Mouse (Mus musculus) ovary, postnatal 36 days (tissue): ENCODE results near the gene Mindy4.

ENCODE experiments used
- DNase-seq: peaks from one replicate; pipeline ENCODE4 v3.0.0; 2022; ENCODE audit warnings: low spot score, mixed read lengths

Gene Mindy4

DNA sequence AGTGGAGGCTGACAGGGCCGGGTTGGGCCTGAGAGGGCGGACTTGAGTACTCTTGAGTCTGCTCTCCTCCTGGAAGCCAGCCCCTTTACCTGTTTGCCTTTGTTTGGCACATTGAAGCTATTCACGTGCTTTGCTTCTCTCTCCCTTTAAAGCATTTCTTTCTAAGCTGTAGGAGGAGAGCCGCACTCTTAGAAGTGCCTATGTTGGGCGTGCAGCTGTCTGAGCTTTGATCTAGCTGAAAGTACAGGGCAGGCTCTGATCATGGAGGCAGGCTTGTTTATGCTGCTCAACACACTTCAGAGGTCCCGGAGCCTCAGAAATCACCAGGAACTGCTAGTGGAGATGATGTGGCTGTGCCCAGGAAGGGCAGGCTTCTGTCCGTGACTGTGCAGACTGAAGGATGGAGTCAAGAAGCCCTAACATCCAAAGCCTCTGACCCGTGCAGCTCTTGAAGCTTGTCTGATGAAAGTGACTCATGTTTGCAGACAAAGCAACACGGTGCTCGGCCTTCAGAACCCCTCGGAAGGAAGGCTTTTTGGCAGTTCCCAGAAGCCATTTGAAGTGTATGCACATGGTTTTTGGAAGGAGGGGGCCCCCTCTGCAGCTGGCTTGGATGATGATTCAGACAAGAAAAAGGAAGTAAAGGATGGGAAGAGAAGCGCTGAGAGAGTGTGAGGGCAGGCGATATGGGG lies 53.5 kb downstream of the Mindy4 start:
- DNase-seq: no peak

DNA sequence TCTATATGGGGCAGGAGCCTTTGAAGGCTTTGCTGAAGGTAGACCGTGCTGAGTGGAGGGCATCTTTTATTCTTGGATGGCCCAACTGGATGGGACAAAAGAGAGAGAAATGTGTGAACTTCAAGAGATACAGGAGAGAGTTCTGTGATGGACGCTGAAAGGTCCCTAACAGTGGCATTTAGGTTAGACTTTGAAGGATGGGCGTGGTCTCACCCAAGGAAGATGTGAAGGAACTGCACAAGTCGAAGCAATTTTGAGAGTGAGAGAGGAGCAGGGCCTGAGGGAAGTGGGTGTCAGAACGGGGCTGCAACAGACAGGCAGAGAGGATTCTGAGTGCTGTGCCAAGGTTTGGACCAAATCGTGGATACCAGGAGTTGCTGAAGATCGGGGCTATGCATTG lies 54.1 kb downstream of the Mindy4 start:
- no peak for DNase-seq

DNA sequence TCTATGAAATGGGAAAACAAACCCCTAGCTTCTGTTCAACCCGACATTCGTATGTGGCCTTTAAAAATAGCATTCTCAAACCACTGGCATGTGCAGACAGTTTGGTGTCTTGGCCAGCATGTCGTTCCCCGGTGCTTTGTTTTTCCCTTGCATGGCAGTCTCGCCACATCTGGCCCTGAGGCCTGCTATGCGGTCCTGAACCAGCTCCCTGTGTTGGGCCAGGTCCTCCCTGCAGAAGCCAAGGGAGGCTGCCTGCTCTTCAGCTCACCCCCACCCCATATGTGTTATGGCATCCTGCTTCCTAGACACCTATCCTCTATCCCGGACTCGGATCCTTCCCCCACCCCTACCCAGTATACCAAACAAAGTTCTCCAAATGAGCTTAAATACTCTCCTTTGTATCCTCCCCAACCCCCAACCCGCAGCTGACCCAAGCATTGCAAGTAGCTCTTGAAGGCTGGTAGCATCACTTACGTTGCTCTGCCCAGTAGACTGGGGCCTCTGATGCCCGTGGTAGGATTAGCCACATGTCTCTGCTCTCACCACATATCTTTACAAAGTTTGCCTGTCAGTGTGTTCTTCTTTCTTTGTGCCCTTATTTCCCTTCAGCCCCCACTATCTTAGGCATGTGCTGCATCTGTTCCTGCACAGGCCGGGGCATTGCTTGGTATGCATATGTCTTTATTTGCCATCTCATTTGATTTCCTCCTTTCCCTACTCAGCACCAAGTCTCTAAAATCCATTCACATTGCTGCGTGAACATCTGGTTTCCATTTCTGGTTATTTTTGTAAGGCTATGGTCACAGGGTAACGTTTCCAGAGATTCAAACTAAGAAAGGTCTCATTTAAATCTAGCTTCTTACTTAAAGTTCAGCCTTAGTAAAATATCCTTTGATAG lies 55.5 kb downstream of the Mindy4 start:
- no peak for DNase-seq

DNA sequence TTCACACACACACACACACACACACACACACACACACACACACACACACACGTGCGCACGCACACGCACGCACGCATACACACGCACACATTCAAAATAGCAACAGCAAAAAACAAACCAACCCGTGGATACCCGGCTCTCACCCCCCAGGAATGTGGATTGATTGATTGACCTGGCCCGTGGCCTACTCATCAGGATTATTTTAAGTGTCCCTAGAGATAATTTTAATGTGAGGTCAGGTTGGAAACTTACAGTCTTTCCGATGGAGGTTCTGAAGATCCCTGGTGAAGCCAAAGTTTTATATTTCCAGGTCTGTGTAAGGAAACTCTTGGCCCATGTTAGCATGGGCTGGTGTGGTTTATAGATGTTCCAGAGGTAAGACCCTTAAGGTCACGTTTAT lies 59.0 kb downstream of the Mindy4 start:
- DNase-seq: no peak

DNA sequence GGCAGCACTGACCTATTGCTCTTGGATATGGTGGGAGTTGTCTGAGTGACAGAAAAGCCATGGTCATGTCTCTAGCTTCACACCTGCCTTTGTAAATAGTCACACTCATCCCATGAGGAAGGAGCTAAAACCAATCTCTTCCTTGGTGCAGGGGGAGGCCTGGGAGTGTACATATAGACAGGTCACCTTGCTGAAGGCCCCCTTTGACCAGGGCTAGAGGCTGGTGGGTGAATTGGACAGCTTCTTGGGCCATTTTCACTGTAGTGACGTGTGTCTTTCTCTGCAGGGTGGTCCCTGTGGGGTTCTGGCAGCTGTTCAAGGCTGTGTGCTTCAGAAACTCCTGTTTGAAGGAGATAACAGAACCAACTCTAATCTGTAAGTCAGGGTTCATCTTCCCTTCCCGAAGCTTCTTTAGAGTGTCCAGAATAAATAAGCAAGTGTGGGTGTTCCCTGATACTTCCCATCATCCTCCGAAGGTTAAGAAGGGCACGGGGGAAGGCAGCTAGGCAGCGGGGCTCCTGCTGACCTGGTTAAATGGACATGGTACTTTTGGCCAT lies 60.4 kb downstream of the Mindy4 start:
- DNase-seq: no peak

DNA sequence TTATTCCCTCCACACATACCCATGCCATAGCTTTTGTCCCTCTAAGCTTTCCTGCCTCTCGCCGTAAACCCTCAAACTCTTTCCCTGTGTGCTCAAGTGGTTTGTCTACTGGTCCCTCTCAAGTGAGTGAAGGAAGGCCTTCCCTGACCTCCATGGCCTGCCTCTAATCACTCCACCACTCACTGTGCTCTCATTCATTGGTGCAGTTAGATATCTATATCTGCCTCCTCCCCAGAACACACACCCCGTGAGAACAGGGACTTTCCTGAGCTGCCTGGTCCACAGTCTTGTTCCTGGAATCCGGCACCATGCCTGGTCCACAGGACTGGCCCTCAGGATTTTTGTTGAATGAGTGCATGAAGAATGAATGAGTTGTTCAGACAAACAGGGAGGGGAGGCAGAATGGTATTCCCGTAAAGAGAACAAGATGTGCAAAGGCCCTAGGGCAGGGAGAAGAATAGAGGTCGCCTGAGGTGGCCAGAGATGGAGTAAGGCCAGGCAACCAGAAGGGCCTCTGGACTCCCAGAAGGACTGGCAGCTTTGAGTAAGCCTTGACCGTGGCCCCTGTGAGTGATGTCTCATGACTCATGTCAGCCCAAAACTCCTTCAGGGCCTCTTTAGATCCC lies 61.7 kb downstream of the Mindy4 start:
- DNase-seq: no peak

DNA sequence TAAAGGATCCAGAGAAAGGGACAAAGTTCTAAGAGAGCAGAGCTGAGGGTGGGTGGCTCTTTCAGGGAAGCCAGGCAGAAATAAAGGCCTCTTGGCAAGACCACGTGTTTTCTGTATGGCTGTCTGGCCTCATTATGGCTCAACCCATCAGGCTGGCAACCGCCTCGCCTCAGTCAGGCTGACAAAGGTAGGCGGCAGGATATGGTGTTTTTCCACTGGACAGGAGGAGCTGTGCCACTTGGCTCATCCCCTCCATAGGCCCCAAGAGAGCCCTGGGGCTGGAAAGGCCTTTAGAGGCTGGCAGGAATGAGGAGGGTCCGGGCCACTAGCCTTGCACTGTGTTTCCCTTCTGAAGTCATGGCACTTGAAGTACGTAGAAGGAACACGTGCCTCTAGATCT lies 69.8 kb downstream of the Mindy4 start:
- DNase-seq: peak; percentile 16

DNA sequence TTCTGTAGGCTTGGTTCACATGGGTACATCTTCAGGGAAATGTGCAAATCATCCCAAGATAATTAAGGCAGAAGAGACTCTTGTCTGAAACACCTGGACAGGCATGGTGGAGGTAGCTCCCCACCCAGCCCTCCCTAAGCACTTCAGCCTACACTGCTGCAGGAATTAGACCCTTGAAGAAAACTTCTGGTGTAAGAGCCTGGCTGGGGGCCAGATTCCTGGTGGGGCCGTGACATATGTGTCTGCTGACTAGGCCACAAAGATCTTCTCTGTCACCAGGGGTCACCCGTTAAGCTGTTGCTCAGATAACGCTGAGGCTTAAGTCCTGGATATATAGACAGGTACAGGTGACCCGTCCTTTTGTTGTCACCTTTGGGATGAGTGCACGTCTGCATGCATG lies 70.3 kb downstream of the Mindy4 start:
- no peak for DNase-seq

DNA sequence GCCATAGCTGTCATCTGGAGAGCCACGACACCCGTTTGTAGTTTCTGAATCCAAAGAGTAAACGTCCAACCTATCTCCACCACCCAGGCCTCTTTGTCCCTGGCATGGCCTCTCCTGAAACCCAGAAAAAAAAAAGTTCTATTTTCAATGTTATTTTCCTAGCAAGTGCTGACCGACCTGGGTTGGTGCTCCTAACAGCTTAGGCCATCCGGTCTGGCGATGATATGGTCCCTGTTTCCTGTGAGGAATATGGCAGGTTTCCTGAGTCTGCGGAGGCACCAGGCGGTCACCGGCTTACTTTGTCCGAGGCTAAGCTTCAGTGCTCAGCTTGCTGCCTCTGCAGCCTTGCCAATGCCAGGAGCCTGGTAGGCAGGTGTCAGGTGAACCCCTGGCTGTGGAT lies 71.8 kb downstream of the Mindy4 start:
- DNase-seq: no peak

DNA sequence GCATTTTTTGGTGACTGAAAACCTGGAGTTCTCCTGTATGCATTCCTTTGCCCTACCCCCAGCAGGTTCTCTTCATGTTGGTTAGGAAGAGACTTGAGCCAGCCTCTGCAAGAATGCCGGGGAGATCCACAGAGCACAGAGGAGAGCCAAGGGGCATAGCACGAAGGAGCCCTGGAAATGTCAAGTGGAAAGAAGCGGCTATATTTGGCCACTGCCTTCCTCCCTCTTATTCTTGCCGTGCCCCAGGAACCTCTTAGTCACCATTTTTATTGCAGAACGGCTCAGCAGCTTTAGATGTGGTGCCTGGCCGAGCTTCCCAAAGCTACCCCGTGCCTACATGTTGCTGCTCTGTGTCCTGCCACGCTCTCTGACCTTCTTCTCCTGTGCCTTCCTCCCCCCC lies 72.6 kb downstream of the Mindy4 start:
- DNase-seq: no peak

DNA sequence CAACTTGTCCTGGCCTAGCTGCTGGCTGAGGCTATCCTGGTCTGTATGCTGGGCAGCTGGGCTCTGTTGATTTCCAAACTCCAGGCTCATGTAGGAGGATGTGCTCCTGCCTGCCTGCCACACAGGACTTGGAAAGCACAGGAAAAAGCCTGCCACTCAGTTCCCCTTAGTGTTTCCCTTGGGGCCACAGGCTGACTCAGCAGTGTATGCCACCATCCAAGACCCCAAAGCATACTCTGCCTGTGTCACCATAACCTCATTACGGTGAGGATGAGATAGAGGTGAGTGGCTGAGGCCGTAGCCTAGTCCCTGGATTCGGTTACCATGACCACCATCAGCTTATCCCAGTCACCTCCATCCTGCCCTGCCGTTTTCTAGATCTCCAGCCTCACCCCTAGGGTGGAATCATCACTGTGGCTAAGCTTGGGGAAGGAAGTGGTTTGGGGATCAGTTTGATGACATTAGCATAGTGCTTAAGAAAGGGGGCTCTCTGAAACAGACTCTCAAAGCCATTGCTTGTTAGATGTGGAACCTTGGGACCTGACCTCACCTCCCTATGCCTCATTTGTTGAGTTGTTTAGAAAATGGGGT lies 73.6 kb downstream of the Mindy4 start:
- DNase-seq: no peak

DNA sequence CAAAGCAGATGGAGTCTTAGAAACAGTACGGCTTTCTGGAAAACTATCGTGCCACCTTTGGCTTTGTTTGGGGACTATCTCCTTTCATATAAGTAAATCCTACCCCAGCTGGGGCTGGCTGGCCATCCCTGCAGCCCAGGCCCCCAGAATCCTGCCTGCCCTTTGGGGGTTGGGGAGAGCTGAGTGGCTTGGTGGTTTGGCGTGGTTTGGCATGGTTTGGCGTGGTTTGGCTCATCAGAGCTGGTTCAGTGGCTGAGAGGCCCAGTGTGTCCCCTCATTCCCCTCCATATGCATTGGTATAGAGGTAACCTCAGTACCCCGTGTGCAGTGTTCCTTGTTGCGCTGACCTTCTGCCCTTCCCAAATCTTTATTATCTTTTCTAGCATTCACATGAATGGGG lies 74.9 kb downstream of the Mindy4 start:
- no peak for DNase-seq

DNA sequence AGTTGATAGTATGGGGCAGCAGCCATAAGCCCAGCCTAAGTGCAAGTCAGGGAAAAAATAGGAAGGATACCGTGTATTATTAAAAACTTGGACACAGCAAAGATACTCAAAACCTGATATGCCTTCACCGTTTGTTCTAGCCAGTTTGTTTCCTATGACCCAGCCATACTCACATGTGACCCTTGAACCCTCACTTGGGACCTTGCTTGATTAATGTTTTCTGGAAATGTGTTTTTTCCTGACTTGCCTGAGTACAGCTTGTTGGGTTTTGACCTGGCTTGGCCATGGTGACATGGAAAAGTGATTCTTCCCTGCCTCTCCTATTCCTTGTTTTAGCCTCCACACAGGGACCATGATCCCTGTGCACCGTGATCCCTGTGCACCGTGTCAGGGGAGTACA lies 75.3 kb downstream of the Mindy4 start:
- DNase-seq: no peak

DNA sequence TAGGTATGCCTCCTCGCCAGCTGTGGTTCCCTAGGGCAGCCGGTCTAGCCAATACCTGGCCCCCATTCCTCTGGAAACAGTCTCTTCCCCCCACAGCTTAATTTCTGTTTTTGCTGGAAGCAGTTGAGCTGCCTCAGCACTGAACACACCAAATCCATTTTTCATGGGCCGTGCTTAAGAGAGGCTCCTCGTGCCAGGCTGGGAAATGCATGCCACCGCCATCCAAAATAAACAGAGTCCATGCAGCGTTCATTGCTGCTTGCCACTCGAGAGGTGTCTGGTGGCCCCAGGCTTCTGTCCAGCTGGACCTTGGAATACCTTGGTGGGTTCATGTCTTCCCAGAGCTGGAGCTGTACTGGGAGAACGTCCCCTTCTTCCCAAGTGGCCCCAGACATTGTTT lies 77.8 kb downstream of the Mindy4 start:
- DNase-seq: no peak

DNA sequence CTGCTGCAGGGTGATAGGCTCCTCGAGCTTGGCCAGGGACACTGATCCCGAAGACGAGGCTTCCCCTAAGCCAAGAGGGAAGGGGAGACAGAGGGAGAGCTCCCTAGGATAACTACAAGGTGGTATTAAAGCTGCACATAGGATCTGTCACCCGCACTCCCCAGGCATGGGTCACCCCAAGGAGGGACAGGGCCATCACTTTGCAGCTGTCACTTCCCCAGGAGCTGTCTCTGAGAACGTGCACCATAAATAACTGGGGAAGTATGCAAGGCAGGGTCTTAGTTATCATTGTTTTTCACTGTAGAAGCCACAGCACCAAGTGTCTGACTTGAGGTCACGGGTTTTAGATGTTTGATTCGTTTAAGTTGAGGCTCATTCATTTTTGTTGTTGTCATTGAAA lies 78.5 kb downstream of the Mindy4 start:
- no peak for DNase-seq

DNA sequence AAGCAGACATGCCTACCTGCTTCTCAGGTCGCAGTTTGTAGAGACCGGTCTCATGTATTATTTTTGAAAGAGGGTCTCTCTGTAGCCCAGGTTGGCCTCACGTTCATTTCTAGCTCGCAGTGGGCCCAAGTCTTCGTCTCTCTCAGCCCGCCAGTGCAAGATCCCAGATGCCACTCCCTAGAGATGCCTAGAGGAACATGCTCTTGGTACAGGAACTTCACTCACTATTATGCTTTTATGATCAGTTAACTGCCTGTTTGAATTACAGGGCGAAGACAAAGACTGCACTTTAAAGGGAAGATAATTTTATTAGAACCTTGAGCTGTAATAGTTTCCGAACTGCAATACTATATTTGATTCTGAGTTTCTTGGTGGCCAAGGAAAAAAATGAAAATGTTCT lies 79.2 kb downstream of the Mindy4 start:
- DNase-seq: no peak

DNA sequence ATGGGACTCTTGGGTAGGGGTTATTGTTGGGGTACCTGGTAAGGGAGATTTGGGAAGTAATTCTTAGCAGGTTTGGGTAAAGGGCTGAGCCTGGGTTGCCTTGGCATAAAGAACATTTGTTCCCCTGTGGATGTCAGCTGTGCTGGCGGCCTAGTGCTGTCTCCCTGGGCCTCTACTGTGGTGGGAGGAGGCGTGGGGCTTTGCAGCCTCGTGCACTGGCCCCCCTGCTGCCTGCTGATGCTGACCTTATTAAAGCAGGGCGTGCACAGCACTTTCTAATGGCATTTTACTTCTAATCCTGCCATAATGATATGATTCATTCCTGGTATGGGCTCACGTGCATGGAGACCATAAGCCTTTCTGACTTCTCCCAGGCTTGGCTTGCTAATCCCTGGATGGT lies 82.0 kb downstream of the Mindy4 start:
- DNase-seq: no peak

DNA sequence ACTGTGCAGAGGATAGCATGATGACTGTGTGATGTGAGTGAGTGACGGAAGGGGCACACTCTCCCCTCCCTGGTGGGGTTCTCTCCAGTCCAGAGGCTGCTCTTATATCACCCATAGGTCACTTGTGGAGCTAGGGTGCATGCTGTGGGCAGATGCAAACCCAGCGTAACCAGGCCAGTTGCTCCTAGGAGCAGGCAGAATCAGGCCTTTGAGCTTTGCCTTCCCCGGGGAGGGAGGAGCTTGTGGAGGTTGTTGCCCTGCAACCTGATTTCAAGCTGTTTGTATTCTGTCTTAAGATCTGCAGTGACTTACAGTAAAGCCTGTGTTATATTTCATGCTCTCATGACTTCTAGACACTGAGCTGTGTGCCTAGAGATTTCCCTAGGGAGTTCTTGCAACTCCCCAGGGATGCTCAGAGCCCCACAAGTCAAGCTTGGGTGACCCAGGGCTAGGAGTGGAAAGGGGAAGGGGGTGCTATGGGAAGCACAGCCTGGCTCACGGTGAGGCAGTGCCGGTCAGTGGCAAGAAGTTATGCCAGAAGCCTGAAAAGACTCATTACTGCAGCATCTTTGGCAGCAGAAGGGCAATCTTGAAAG lies 84.9 kb downstream of the Mindy4 start:
- DNase-seq: no peak

DNA sequence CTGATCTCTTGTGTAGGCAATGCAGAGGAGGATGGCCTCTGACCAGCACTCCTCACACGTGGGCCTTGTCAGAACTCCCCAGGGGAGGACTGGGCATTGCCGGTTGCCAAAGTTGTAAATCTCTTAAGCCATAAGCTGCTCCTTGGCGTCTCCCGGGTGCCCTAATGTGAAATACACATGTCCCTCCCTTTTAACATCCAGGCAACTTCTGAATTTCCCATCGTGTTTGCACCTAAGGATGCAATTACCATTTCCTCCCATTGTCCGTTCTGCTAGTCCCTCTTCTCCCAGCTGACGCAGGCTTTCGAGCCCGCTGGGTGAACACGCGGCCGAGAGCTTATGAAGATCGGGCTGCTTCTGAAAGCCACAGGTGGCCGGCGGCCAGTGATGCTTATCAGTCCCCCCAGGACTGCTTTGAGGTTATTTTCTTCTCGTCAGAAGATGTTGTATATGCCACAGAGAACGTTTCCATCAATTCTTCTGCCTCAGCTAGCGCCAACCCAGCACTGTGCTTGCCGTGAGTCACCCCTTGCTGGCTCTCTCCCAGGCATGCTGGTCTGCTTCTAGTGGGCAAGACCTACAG lies 91.5 kb downstream of the Mindy4 start:
- peak; percentile 33 for DNase-seq

DNA sequence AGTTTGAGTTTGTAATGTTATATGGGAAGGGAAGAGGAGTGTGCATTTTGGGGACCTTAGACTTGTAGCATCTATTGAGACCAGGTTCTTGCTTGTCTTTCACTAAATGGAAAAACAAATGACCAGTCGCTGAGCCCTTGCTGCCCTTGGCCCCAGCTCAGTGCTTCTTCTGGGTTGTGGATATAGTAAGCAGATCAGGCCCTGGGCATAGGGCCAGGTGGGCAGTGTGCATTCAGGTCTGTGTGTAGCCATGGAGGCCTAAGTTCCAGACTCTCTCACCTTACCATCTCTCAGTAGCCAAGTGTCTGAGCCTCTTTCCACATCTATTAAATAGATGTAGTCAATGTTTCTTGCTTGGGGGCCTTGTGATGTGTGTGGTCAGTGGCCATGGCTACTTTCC lies 92.1 kb downstream of the Mindy4 start:
- DNase-seq: no peak

DNA sequence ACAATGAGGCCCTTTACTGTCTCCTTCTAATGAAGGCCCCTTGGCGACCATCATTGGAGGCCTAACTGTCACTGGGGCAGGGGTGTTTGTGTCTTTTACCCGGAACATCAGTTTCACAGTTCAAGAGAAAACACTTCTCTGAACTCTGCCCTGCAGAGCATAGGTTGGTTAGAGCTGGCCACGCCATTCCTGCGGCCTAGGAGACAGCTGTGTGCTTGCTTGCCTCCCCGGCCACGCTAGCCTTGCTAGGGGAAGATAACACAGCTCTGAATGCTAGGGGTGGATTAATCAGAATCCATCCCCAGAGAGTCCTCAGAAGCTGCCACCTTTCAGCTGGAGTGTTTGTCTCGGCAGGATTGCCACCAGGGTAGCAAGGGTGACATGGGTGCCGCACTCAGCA lies 96.3 kb downstream of the Mindy4 start:
- DNase-seq: no peak

DNA sequence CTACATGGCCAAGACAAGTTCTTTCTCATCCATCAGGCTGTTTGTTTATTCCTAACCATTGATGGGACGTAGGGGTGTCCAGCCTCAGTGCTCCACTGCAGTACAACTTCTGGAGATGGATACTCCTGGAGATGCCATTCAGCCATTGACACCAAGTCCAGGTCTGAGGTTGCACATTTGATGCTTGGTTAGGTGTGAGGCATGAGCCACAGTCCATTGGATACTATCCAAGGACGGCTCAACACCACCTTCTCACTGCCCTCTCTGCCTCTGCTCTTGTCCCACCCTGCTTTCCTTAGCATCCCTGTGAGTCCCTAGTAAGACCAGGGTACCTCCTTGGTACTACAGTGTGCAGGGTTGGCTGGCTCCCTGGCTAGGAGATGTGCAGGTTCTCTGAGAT lies 96.7 kb downstream of the Mindy4 start:
- no peak for DNase-seq
